Mouse (Mus musculus): ENCODE results near the gene Rchy1.
"Not testable (repeated sequence)": the region's sequence is repeated elsewhere in the genome, so short reads cannot be mapped to it uniquely, and the experiment has no call there.

Gene Rchy1

DNA sequence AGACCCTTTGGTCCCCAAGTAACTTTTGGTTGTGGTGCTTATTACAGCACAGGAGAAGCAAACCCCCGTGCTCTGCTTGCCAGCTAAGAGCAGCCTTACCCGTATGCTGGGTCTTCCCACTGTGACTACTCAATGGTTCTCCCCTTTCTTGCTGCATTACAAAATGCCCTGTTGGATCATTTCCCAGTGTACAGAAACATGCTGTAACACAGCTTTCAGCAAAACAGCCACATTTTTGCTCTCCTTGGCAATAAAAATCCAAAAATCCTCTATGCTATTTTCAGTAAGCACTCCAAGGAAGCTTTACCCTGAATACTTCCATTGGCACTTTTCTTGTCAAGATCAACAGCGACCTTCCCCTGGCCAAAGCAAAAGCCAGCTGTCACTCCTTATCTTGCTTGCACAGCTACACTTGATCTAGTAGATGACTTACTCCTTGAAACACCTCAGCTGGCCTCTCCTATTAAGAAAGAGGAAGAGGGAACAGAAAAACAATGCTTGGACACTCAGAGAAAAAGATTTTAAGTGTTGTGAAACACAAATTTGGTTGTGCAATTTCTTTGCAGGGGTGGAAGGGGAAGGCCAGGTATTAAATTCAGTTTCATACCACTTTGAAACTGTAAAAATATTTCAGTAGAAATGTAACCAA lies 2.1 kb downstream of the Rchy1 start:
- no peak for DNase-seq (ENCODE audit: low spot score in 2 of 2)

DNA sequence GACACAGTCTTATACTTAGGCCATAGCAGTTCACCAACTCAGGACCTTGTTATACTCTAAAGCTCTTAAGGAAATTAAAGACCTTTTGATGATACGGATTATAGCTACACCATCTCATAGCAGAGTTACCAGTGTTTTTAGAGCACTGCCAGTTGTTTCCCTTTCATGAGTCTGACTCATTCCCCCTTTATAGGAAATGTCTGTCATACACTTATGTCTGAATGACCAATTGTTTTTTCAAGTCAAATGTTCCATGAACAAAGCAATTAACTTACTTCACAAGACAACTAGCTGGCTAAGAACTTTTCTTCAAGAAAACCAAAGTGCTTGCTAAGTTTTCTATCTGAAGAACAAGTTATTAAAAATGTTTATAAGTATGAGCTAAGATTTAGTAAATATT lies 2.9 kb downstream of the Rchy1 start:
- DNase-seq (ENCODE audit: low spot score in 2 of 2) = no peak

GRCm38 (mm10) chr5:91959096-91959495 lies 3.8 kb downstream of the Rchy1 start:
- no peak for DNase-seq (ENCODE audit: low spot score in 2 of 2)

DNA sequence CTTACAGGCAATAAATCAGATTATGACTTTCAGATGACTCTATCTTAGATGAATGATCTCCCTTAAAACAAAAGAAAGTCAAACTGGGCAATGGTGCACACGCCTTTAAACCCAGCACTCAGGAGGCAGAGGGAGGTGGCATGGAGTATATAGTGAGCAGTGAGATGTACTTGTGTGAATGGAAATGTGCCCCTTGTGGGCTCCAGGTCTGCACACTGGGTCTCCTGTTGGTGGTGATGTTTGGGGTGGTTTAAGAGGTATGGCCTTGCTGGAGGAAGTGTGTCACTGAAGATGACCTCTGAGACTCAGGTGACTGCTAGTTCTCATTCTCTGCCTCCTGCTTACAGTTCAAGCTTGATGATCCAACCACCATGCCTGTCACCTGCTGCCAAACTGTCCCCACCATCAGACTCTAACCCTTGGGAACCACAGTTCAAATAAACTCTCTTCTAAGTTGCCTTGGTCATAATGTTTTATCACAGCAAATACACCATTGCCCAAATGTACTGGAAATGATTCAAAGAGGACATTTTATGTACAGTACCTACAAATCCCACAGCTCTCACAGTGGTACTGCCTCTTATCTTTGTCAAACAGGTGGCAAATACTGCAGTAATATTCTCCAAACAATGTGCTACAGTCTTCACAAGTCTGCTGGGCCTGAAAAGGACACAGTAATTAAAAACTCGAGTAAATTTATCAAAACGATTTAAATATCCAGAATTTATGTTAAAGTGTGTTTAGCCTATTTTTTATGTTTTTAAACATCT lies 5.7 kb downstream of the Rchy1 start:
- DNase-seq (ENCODE audit: low spot score in 2 of 2) = no peak

DNA sequence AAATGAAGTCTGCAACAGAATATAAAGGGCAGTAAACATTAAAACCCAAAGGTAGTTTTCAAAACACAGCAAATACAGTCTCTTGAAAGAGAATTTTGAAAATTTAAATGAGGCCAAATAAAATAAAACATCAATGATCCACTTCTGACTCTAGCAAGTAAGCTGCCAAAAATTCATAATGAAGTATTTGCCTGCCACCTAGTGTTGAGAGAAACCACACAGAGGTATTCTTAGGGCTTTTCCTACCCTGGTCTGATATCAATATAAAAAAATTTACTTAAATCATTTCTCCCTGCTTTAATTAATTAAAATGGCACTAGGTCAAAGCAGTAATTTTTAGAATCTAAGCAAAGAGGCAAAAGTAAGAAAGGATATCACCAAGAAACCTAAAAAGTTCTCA lies 11.5 kb downstream of the Rchy1 start:
- DNase-seq (ENCODE audit: low spot score in 2 of 2) = no peak

DNA sequence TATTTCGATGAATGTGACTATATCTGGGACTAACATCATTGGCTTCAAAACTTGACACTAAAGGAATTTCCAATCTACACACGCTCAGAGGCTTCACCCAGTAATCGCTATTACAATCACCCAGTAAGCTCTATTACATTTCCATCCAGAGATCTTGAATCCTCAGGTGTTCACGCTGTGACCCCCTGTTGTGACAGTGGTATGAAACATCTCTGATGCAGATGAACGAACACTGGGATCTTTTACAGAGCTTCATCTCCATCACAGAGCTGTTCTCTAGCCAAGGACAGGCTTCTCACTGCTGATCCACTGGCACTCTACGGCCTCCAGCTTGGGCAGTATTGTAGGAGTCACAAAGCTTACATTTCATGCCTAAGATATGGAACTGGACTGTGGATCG lies 13.4 kb downstream of the Rchy1 start:
- DNase-seq (ENCODE audit: low spot score in 2 of 2) = no peak

GRCm38 (mm10) chr5:91947008-91947407 lies 15.9 kb downstream of the Rchy1 start:
- no peak for DNase-seq (ENCODE audit: low spot score in 2 of 2)

DNA sequence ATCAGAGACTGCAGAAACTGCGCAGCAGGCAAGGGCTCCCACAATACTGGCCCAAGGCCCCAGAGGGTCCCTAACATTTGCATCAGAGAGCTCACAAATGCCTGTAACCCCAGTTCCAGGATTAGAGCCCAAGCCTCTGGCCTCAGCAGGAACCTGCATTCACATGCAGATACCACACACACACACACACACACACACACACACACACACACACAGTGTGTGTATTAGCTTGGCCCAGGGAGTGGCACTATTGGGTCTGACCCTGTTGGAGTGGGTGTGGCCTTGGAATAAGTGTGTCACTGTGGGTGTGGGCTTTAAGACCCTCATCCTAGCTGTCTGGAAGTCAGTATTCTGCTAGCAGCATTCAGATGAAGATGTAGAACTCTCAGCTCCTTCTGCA lies 17.3 kb downstream of the Rchy1 start:
- not testable (repeated sequence) for DNase-seq (ENCODE audit: low spot score in 2 of 2)

- DNase-seq (ENCODE audit: low spot score in 2 of 2) = no peak
Observed at GRCm38 (mm10) chr5:91913231-91913630, 49.6 kb downstream of the Rchy1 start.

DNA sequence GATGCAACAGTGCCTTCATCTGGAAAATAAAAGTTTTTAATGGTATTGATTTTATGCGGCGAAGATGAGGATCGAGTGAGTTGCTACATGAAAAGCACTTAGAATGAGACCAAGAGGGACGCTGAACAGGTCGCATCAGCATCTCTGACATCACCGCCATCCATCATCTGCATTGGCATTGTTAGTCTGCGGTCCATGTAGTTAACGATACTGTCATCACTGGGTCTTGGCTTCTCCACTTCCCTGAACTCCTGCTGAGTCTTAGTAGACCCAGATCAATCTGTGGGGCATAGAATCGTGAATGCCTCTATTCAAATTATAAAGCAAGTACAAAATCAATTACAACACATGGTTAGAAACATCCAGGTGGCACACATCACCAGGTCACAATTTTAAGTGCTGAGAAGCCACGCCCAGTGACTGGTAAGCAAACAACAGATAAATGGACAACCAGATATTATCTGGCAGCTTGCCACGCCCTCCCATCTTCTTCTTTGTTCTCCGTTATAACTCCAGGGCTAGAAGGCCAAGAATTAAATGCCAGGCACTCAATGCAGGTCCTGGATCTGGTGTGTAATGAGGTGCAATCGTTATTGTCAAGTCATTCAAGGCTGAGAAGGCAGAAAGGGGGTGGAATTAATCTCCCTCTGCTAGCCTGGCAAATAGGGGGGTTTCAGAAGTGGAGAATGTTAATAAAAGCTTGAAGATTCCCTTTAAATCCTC lies 51.3 kb downstream of the Rchy1 start:
- no peak for DNase-seq (ENCODE audit: low spot score in 2 of 2)

DNA sequence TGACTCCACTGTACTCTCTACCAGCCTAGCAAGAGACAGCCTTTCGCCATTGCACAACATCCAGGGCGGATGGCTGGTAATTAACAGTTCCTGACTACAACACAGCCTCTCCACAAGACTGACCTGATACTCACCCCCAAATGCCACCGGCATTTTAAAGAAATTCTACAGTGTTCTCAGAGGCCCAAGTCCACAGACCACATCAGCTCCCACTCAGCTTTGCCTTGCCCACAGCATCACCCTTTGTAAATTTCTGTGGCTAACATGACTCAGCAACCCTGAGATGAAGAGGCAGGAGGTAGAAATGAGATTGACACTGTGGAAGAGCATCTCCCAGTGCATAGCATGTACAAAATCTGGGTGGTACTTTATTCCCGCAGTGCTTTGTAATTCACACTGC lies 52.3 kb downstream of the Rchy1 start:
- no peak for DNase-seq (ENCODE audit: low spot score in 2 of 2)

- DNase-seq (ENCODE audit: low spot score in 2 of 2) = no peak
Observed at GRCm38 (mm10) chr5:91909010-91909620, 53.8 kb downstream of the Rchy1 start.

Measured in right cerebral cortex, postnatal 36 days (tissue).